Mouse (Mus musculus) myocyte (in vitro differentiated cells): ENCODE results near the gene Klk1b5.

Experiments
- E2F4 ChIP-seq: IDR thresholded peaks from one replicate; pipeline ENCODE4 v1.6.1; 2011; ENCODE audit warnings: mild to moderate bottlenecking, control low read depth, moderate library complexity; ENCODE audit not compliant: insufficient read depth
- MAX ChIP-seq: IDR thresholded peaks from one replicate; pipeline ENCODE4 v1.6.1; 2011; ENCODE audit warnings: low read depth, mild to moderate bottlenecking, control low read depth
- MYOD1 ChIP-seq, 3 experiments: IDR thresholded peaks; one replicate each; pipeline ENCODE4 v1.6.1; 2011; ENCODE audit warnings: control low read depth in 2 of 3, low read depth in 2 of 3, mild to moderate bottlenecking in 2 of 3, moderate library complexity in 1 of 3; ENCODE audit not compliant: insufficient read length in 2 of 3, control insufficient read depth in 1 of 3
- MYOG ChIP-seq, 3 experiments: IDR thresholded peaks; one replicate each; pipeline ENCODE4 v1.6.1; 2011; ENCODE audit warnings: control low read depth in 2 of 3, low read depth in 2 of 3, mild to moderate bottlenecking in 2 of 3; ENCODE audit not compliant: insufficient read length in 2 of 3, control insufficient read depth in 1 of 3, insufficient read depth in 1 of 3
- POLR2A ChIP-seq: IDR thresholded peaks from one replicate; pipeline ENCODE4 v1.6.1; 2011; ENCODE audit warnings: low read depth, mild to moderate bottlenecking, control low read depth, moderate library complexity; ENCODE audit not compliant: insufficient read length
- POLR2AphosphoS2 ChIP-seq: IDR thresholded peaks from one replicate; pipeline ENCODE4 v1.6.1; 2011; ENCODE audit warnings: low read depth, control low read depth; ENCODE audit not compliant: insufficient read length
- REST ChIP-seq: IDR thresholded peaks from one replicate; pipeline ENCODE4 v1.6.1; 2011; ENCODE audit warnings: mild to moderate bottlenecking, control low read depth, moderate library complexity; ENCODE audit not compliant: insufficient read depth, insufficient read length

GRCm38 (mm10) chr7:44244080-44244479, 28.3 kb downstream of the Klk1b5 start:
- TF ChIP-seq MYOD1 (IDR thresholded peaks at IDR 0.05; ENCODE audit: control insufficient read depth in 1 of 3, insufficient read length in 2 of 3, low read depth in 2 of 3) (no peak), POLR2A (no peak), POLR2AphosphoS2 (no peak), E2F4 (no peak), REST (no peak), MAX (no peak), MYOG (IDR thresholded peaks at IDR 0.05; ENCODE audit: control insufficient read depth in 1 of 3, insufficient read depth in 1 of 3, insufficient read length in 2 of 3, low read depth in 2 of 3) (no peak)
